Mouse (Mus musculus) liver, postnatal 0 days (tissue): Measurements from ENCODE around the gene Sel1l3.

Experiments used
- CTCF ChIP-seq: sonication (generic); IDR thresholded peaks from 2 replicates; pipeline ENCODE4 v1.5.1; 2016; ENCODE audit warnings: antibody characterized with exemption, low read depth
- EP300 ChIP-seq: IDR thresholded peaks from 2 replicates; pipeline ENCODE4 v1.6.1; 2016; ENCODE audit warnings: antibody characterized with exemption, low read depth, mild to moderate bottlenecking

DNA sequence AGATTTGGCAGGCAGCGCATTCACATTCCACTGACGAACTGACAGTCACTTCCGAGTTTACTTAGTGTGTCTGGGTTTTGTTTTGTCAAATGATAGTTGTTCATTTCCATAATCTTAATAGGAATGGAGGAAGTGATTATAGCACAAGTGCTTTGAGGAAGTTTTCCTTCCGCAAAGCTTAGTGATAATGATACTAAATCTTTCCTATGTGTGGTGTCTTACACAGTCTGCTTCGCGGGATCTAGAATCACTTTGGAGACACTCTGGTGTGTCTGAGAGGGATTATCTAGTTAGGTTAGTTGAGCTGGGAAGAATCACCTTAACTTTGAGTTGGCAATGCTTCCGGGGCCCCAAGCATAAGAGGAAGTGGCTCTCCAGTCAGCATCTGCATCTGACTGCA is 126.3 kb downstream of the Sel1l3 start:
- TF ChIP-seq CTCF, result no peak
- no peak for TF ChIP-seq EP300
